ENCODE assay signal across 9 mouse cellular contexts in the genomic region with DNA sequence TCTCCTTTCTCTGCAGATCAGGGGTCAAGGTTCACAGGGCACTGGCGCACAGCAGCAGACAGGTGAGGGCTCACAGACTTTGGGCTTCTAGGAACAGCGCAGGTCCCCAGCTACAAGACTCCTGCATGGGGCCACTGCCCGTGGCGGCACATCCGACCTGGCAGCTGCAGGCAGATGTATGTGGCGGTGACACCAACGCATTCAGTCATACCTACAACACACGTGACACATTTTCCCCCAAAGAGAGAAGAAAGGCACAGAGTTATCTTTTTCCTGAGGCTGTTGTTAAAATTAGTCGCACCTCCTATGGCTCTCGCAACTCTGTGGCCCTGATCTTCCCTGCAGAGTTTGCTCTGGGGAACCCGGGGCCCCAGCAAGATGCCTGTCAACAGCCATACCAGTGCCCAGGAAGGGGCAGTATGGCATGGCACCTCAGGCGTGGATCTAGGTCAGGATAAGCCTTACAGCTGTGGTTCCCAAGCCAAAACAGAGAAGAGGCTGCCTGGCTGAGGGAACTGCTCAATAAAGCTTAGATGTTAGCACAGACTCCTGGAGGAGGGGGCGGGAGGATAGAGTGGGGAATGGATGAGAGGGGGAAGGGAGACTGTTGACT. TPM values are rescaled to one million over a fixed set of nuclear protein-coding genes. Genes with fewer than 3 reads are reported as not detected.
DNase-seq lines count a peak whose midpoint lies in the region; ATAC-seq and TF ChIP-seq lines count a peak whose summit lies in the region.
"Had no signal": no experiment of that assay in that cellular context is flagged by ENCODE, and none has a peak within 500 bp of the region (broad histone marks: within the 10 kb centered on the region; RNA-seq: fewer than 3 reads in every experiment).

No protein-coding gene starts in this region.

- 22% methylated on average over 13 of the region's 13 CpGs for WGBS in neural tube, embryonic 11.5 days
- 24% methylated on average over 13 of the region's 13 CpGs for WGBS in limb, embryonic 13.5 days
- 39% methylated on average over 13 of the region's 13 CpGs for WGBS in stomach, postnatal 0 days

- peak overlapping the region; percentile 95 for H3K27ac ChIP-seq in neural tube, embryonic 11.5 days (ENCODE audit: low read depth, low read length)
- H3K27ac ChIP-seq in limb, embryonic 13.5 days: peak overlapping the region; percentile 82
- 0 out of 2 replicates have a peak overlapping the region, but pooled peaks have one; percentile 1 for H3K27ac ChIP-seq in stomach, postnatal 0 days (replicated peaks)
- H3K27ac ChIP-seq: liver, embryonic 15.5 days had no signal

- TF ChIP-seq CTCF in stomach, postnatal 0 days (IDR thresholded peaks at IDR 0.05; ENCODE audit: low read depth): no peak

- H3K27me3 ChIP-seq in neural tube, embryonic 11.5 days (ENCODE audit: control insufficient read depth, insufficient read depth, low read length): no peaks in the 10 kb centered on the region
- no peaks in the 10 kb centered on the region for H3K27me3 ChIP-seq in limb, embryonic 13.5 days
- H3K27me3 ChIP-seq in stomach, postnatal 0 days (ENCODE audit: control insufficient read depth, insufficient read depth, low read length): no peaks in the 10 kb centered on the region
- H3K27me3 ChIP-seq: liver, embryonic 15.5 days had no signal

- ATAC-seq in neural tube, embryonic 11.5 days (ENCODE audit: insufficient read depth, low FRiP score, low TSS enrichment): no peak; the same call in 1 of the 2 replicates
- no peak for ATAC-seq in limb, embryonic 13.5 days (ENCODE audit: low FRiP score, low read depth)
- no peak; the same call in 1 of the 2 replicates for ATAC-seq in stomach, postnatal 0 days (ENCODE audit: low FRiP score, low TSS enrichment)
- no peak for ATAC-seq in cerebellum, adult (ENCODE audit: insufficient number of reproducible peaks, low FRiP score, low TSS enrichment)

- H3K4me1 ChIP-seq in neural tube, embryonic 11.5 days (ENCODE audit: control insufficient read depth, insufficient read depth, low read length): peaks cover 36% of the 10 kb centered on the region
- H3K4me1 ChIP-seq in limb, embryonic 13.5 days: peaks cover 53% of the 10 kb centered on the region
- H3K4me1 ChIP-seq in stomach, postnatal 0 days (replicated peaks; ENCODE audit: control insufficient read depth, insufficient read depth): peaks cover 7% of the 10 kb centered on the region; the same call in 1 of the 2 replicates

- peak overlapping the region; percentile 8; the same call in 1 of the 2 replicates for H3K4me2 ChIP-seq in neural tube, embryonic 11.5 days (ENCODE audit: low read depth)
- peak overlapping the region; percentile 39 for H3K4me2 ChIP-seq in limb, embryonic 13.5 days (replicated peaks)
- no peak overlapping the region for H3K4me2 ChIP-seq in stomach, postnatal 0 days (replicated peaks; ENCODE audit: low read depth)
- H3K4me2 ChIP-seq: liver, embryonic 15.5 days had no signal

- H3K9ac ChIP-seq in neural tube, embryonic 11.5 days (ENCODE audit: low read length): no peak overlapping the region
- no peak overlapping the region; the same call in 1 of the 2 replicates for H3K9ac ChIP-seq in limb, embryonic 13.5 days
- H3K9ac ChIP-seq in stomach, postnatal 0 days (ENCODE audit: low read length): no peak overlapping the region
- H3K9ac ChIP-seq: liver, embryonic 15.5 days had no signal

- no peaks in the 10 kb centered on the region for H3K9me3 ChIP-seq in neural tube, embryonic 11.5 days (ENCODE audit: control insufficient read depth, low read length)
- H3K9me3 ChIP-seq in limb, embryonic 13.5 days: no peaks in the 10 kb centered on the region
- no peaks in the 10 kb centered on the region for H3K9me3 ChIP-seq in stomach, postnatal 0 days (ENCODE audit: control insufficient read depth, low read length)
- H3K9me3 ChIP-seq: liver, embryonic 15.5 days had no signal

- no peak for TF ChIP-seq EP300 in stomach, postnatal 0 days (optimal IDR thresholded peaks at IDR 0.05)

- H3K4me3 ChIP-seq in neural tube, embryonic 11.5 days (ENCODE audit: low read depth, low read length): no peak overlapping the region
- no peak overlapping the region for H3K4me3 ChIP-seq in limb, embryonic 13.5 days
- H3K4me3 ChIP-seq in stomach, postnatal 0 days (ENCODE audit: low read depth, low read length): no peak overlapping the region
- H3K4me3 ChIP-seq: liver, embryonic 15.5 days had no signal

- DNase-seq in frontal cortex, postnatal 36 days (ENCODE audit: low spot score in 2 of 2): peak; percentile 56 to 59
- DNase-seq in frontal cortex, postnatal 10 days (ENCODE audit: low spot score in 2 of 2): no peak
- no peak for DNase-seq in neural tube, embryonic 11.5 days (ENCODE audit: low spot score)
- no peak for DNase-seq in neural tube, embryonic 10.5 days (ENCODE audit: extremely low spot score, low spot score)
- DNase-seq in stomach, postnatal 0 days (ENCODE audit: low spot score): no peak
- no peak for DNase-seq in lung, postnatal 10 days

- no peaks in the 10 kb centered on the region for H3K36me3 ChIP-seq in neural tube, embryonic 11.5 days (ENCODE audit: control insufficient read depth, insufficient read depth, low read length)
- no peaks in the 10 kb centered on the region for H3K36me3 ChIP-seq in limb, embryonic 13.5 days
- H3K36me3 ChIP-seq in stomach, postnatal 0 days (ENCODE audit: control insufficient read depth, insufficient read depth, low read length): no peaks in the 10 kb centered on the region
- H3K36me3 ChIP-seq: liver, embryonic 15.5 days had no signal

RNA-seq across cellular contexts. Expression of a gene that starts 53.1 kb away (rescaled TPM):
- 0.48 TPM in 1 of 2 replicates, not detected in the other for polyA plus RNA-seq in neural tube, embryonic 11.5 days (2014; fragmentation: Nextera tagmentation; extraction: Ambion mirVana)
- 1.6 and 1.9 TPM in 2 replicates for polyA plus RNA-seq in limb, embryonic 13.5 days (2015; fragmentation: Nextera tagmentation; extraction: Ambion mirVana)
- polyA plus RNA-seq in stomach, postnatal 0 days (2015; fragmentation: Nextera tagmentation; extraction: Ambion mirVana): 0.57 and 0.63 TPM in 2 replicates
- polyA plus RNA-seq: liver, embryonic 15.5 days had no signal

Comparison
In these comparisons a context has a peak if more than half of its experiments do, and no peak if none do; other contexts are left out.
1. DNase-seq: peak in frontal cortex, postnatal 36 days (2 of 2); none in frontal cortex, postnatal 10 days (0 of 2), neural tube, embryonic 11.5 days (single experiment), neural tube, embryonic 10.5 days (single experiment), stomach, postnatal 0 days (single experiment) and lung, postnatal 10 days (single experiment).
2. H3K27ac ChIP-seq: peak in every context shown above with its lines; median percentile 95 in neural tube, embryonic 11.5 days; 82 in limb, embryonic 13.5 days; 1 in stomach, postnatal 0 days.